Mouse (Mus musculus) intestine, embryonic 16.5 days (tissue): ENCODE results near the gene Oxa1l. TPM values are rescaled to one million over a fixed set of nuclear protein-coding genes. Genes with fewer than 3 reads are reported as not detected.

Experiments used
- ATAC-seq: fragments of 200-750 bp; cut with Nextera tagmentation; 2 replicates; pipeline ENCODE4 v1.8.0; 2017; ENCODE audit warnings: moderate TSS enrichment, moderate library complexity
- H3K27ac ChIP-seq: fragments of 300-500 bp; sonication (generic); 2 replicates; pipeline ENCODE4 v1.5.1; 2014; ENCODE audit warnings: mild to moderate bottlenecking, low read length
- H3K27me3 ChIP-seq: fragments of 300-500 bp; sonication (generic); replicated peaks from 2 replicates; pipeline ENCODE4 v1.6.1; 2014; ENCODE audit warnings: low read length, control low read depth, mixed read lengths; ENCODE audit not compliant: control insufficient read depth, insufficient read depth
- H3K36me3 ChIP-seq: fragments of 300-500 bp; sonication (generic); 2 replicates; pipeline ENCODE4 v1.6.1; 2014; ENCODE audit warnings: low read length, control low read depth; ENCODE audit not compliant: control insufficient read depth, insufficient read depth
- H3K4me1 ChIP-seq: fragments of 300-500 bp; sonication (generic); 2 replicates; pipeline ENCODE4 v1.6.1; 2014; ENCODE audit warnings: low read length, control low read depth, mixed read lengths; ENCODE audit not compliant: control insufficient read depth, insufficient read depth
- H3K4me2 ChIP-seq: fragments of 300-500 bp; sonication (generic); 2 replicates; pipeline ENCODE4 v1.6.1; 2014; ENCODE audit warnings: low read depth, low read length, control low read depth
- H3K4me3 ChIP-seq: fragments of 300-500 bp; sonication (generic); 2 replicates; pipeline ENCODE4 v1.5.1; 2014; ENCODE audit warnings: mild to moderate bottlenecking, low read length
- H3K9ac ChIP-seq: fragments of 300-500 bp; sonication (generic); 2 replicates; pipeline ENCODE4 v1.6.1; 2014; ENCODE audit warnings: low read depth, low read length
- H3K9me3 ChIP-seq: fragments of 300-500 bp; sonication (generic); 2 replicates; pipeline ENCODE4 v1.6.1; 2016; ENCODE audit warnings: low read length, control low read depth; ENCODE audit not compliant: control insufficient read depth
- WGBS: fragments of 180-500 bp; shearing (Covaris S2); extraction: QIAGEN DNeasy Blood & Tissue Kit; methylation state at CpG from one replicate; pipeline ENCODE4 v1.1.7; 2014; 5-methylcytosine and 5-hydroxymethylcytosine counted together
- polyA plus RNA-seq: library from polyadenylated mRNA; unstranded; fragments of >200 nt; fragmentation: Nextera tagmentation; extraction: Ambion mirVana; gene quantifications from 2 replicates; pipeline ENCODE4 v1.2.1, GENCODE M21; 2015

The Oxa1l gene
- polyA plus RNA-seq, 1 experiment from 2014 or later, result 48.6 TPM

- no peaks in the 10 kb centered on the region for H3K9me3 ChIP-seq
- peak overlapping the region; percentile 1; the same call in 1 of the 2 replicates for H3K9ac ChIP-seq
- no peak overlapping the region for H3K4me2 ChIP-seq
- peaks cover 61% of the 10 kb centered on the region for H3K4me1 ChIP-seq
- ATAC-seq, result no peak
- no peaks in the 10 kb centered on the region for H3K27me3 ChIP-seq
- WGBS, result 74% methylated on average over 9 of the region's 9 CpGs
- no peak overlapping the region for H3K4me3 ChIP-seq
- no peaks in the 10 kb centered on the region for H3K36me3 ChIP-seq
- H3K27ac ChIP-seq, result peak overlapping the region; percentile 71
These were observed 22.0 kb downstream of the Oxa1l start for GRCm38 (mm10) chr14:54382641-54383040.

GRCm38 (mm10) chr14:54383355-54383771 is 22.7 kb downstream of the Oxa1l start:
- H3K4me1 ChIP-seq, result peaks cover 61% of the 10 kb centered on the region
- peak; percentile 78 for ATAC-seq
- H3K36me3 ChIP-seq, result no peaks in the 10 kb centered on the region
- H3K27ac ChIP-seq, result peak overlapping the region; percentile 71
- 31% methylated on average over 4 of the region's 4 CpGs for WGBS
- no peaks in the 10 kb centered on the region for H3K9me3 ChIP-seq
- no peaks in the 10 kb centered on the region for H3K27me3 ChIP-seq
- H3K4me3 ChIP-seq, result no peak overlapping the region
- 0 out of 2 replicates have a peak overlapping the region, but pooled peaks have one; percentile 1 for H3K9ac ChIP-seq
- H3K4me2 ChIP-seq, result peak overlapping the region; percentile 11; the same call in 1 of the 2 replicates

GRCm38 (mm10) chr14:54384396-54384795 is 23.8 kb downstream of the Oxa1l start:
- H3K9ac ChIP-seq, result no peak overlapping the region
- ATAC-seq, result no peak
- H3K27me3 ChIP-seq, result no peaks in the 10 kb centered on the region
- no peak overlapping the region for H3K4me3 ChIP-seq
- no peak overlapping the region for H3K4me2 ChIP-seq
- WGBS, result 82% methylated on average over 8 of the region's 8 CpGs
- peaks cover 57% of the 10 kb centered on the region for H3K4me1 ChIP-seq
- H3K36me3 ChIP-seq, result no peaks in the 10 kb centered on the region
- peak overlapping the region; percentile 46 for H3K27ac ChIP-seq
- H3K9me3 ChIP-seq, result no peaks in the 10 kb centered on the region

GRCm38 (mm10) chr14:54385968-54386618 is 25.5 kb downstream of the Oxa1l start:
- no peaks in the 10 kb centered on the region for H3K36me3 ChIP-seq
- ATAC-seq, result 0 out of 2 replicates have a peak, but pooled peaks have one; percentile 10
- H3K9ac ChIP-seq, result 0 out of 2 replicates have a peak overlapping the region, but pooled peaks have one; percentile 13
- H3K9me3 ChIP-seq, result no peaks in the 10 kb centered on the region
- no peak overlapping the region for H3K4me3 ChIP-seq
- H3K27ac ChIP-seq, result peak overlapping the region; percentile 60
- no peak overlapping the region for H3K4me2 ChIP-seq
- peaks cover 42% of the 10 kb centered on the region for H3K4me1 ChIP-seq
- WGBS, result 74% methylated on average over 7 of the region's 7 CpGs
- no peaks in the 10 kb centered on the region for H3K27me3 ChIP-seq

- no peaks in the 10 kb centered on the region for H3K9me3 ChIP-seq
- WGBS, result 61% methylated on average over 6 of the region's 6 CpGs
- peak overlapping the region; percentile 22; the same call in 1 of the 2 replicates for H3K9ac ChIP-seq
- peak overlapping the region; percentile 23; the same call in 1 of the 2 replicates for H3K27ac ChIP-seq
- H3K27me3 ChIP-seq, result no peaks in the 10 kb centered on the region
- H3K36me3 ChIP-seq, result no peaks in the 10 kb centered on the region
- H3K4me3 ChIP-seq, result no peak overlapping the region
- H3K4me2 ChIP-seq, result no peak overlapping the region
- peaks cover 30% of the 10 kb centered on the region for H3K4me1 ChIP-seq
- peak; percentile 24; the same call in 1 of the 2 replicates for ATAC-seq
These were observed 26.9 kb downstream of the Oxa1l start for GRCm38 (mm10) chr14:54387546-54387945.

- Histone ChIP-seq H3K4me1 (peaks cover 15% of the 10 kb centered on the region; the same call in 1 of the 2 replicates), H3K27ac (no peak overlapping the region), H3K4me2 (no peak overlapping the region), H3K4me3 (no peak overlapping the region), H3K9me3 (peaks cover 4% of the 10 kb centered on the region; the same call in 1 of the 2 replicates), H3K9ac (0 out of 2 replicates have a peak overlapping the region, but pooled peaks have one; percentile 4), H3K27me3 (no peaks in the 10 kb centered on the region), H3K36me3 (peaks cover 3% of the 10 kb centered on the region; the same call in 1 of the 2 replicates)
- WGBS, result 45% methylated on average over 6 of the region's 6 CpGs
- no peak for ATAC-seq
These were observed 30.2 kb downstream of the Oxa1l start for GRCm38 (mm10) chr14:54390843-54391242.

- no peaks in the 10 kb centered on the region for H3K27me3 ChIP-seq
- no peak overlapping the region for H3K4me2 ChIP-seq
- no peak for ATAC-seq
- H3K4me3 ChIP-seq, result no peak overlapping the region
- H3K9ac ChIP-seq, result no peak overlapping the region
- H3K9me3 ChIP-seq, result peaks cover 4% of the 10 kb centered on the region; the same call in 1 of the 2 replicates
- H3K27ac ChIP-seq, result no peak overlapping the region
- 77% methylated on average over 3 of the region's 3 CpGs for WGBS
- peaks cover 3% of the 10 kb centered on the region; the same call in 1 of the 2 replicates for H3K36me3 ChIP-seq
- H3K4me1 ChIP-seq, result 0 out of 2 replicates have a peak, but pooled peaks cover 4% of the 10 kb centered on the region
These were observed 33.2 kb downstream of the Oxa1l start for GRCm38 (mm10) chr14:54393794-54394193.

GRCm38 (mm10) chr14:54394309-54394708 is 33.7 kb downstream of the Oxa1l start:
- Histone ChIP-seq H3K27ac (no peak overlapping the region), H3K4me1 (0 out of 2 replicates have a peak, but pooled peaks cover 8% of the 10 kb centered on the region), H3K36me3 (peaks cover 3% of the 10 kb centered on the region; the same call in 1 of the 2 replicates), H3K4me3 (no peak overlapping the region), H3K27me3 (no peaks in the 10 kb centered on the region), H3K9me3 (peaks cover 4% of the 10 kb centered on the region; the same call in 1 of the 2 replicates), H3K4me2 (no peak overlapping the region), H3K9ac (no peak overlapping the region)
- no peak for ATAC-seq

GRCm38 (mm10) chr14:54396685-54397084 is 36.1 kb downstream of the Oxa1l start:
- Histone ChIP-seq H3K4me3 (no peak overlapping the region), H3K27me3 (no peaks in the 10 kb centered on the region), H3K36me3 (peaks cover 3% of the 10 kb centered on the region; the same call in 1 of the 2 replicates), H3K9ac (no peak overlapping the region), H3K4me2 (no peak overlapping the region), H3K4me1 (0 out of 2 replicates have a peak, but pooled peaks cover 6% of the 10 kb centered on the region), H3K27ac (no peak overlapping the region), H3K9me3 (peaks cover 4% of the 10 kb centered on the region; the same call in 1 of the 2 replicates)
- no peak for ATAC-seq
- WGBS, result 65% methylated on average over 7 of the region's 7 CpGs
